Mouse (Mus musculus): Measurements from ENCODE around the gene Olfr157. TPM values are rescaled to one million over a fixed set of nuclear protein-coding genes. Genes with fewer than 3 reads are reported as not detected.
A peak's percentile ranks its signal among the peaks of the same experiment; 100 is the strongest.

The Olfr157 gene
- not detected for total RNA-seq (2022)

DNA sequence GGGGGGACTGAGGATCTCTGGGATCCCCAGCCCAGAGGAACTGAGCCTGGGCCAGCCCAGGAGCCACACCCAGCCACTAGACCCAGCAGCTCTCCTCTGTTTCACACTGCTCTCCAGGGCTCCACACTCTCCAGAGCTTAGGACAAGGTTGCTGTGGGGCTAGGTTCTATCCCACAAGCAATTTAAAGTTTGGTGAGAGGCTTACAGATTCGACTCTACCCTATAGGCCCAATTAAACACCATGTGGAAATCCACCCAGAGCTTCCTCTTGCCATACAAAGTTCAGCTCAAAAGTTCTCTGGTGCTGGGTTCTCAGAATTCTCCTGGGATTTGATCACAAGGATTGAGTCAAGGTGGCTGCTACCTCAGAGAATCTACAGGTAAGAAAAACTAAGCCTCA, at the start of gene Olfr157:
Gene Olfr157 (minus strand): TSS at position 101 of the 400 bp plus-strand sequence.
- DNase-seq (ENCODE audit: low spot score in 2 of 2): no peak

DNA sequence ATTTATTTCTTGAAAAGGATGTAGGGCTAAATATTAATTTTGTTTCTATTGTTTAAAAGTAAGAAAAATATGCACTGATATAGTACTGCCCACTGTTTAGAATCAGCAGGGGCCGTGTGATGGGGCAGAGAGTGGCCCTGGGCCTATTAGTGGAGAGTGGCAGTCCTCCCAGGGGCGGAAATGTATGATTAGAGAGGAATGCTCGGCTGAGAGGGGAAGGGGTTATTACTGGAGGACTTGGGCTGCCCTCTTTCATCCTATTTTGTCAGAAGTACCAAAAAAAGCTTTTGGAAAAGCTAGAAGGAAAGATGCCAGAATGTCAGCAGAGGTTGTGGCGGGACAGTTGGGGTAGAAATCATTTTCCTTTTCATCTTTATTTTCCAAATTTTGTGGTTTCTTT, 44.2 kb upstream of the Olfr157 start:
- DNase-seq (ENCODE audit: low spot score in 2 of 2): no peak

DNA sequence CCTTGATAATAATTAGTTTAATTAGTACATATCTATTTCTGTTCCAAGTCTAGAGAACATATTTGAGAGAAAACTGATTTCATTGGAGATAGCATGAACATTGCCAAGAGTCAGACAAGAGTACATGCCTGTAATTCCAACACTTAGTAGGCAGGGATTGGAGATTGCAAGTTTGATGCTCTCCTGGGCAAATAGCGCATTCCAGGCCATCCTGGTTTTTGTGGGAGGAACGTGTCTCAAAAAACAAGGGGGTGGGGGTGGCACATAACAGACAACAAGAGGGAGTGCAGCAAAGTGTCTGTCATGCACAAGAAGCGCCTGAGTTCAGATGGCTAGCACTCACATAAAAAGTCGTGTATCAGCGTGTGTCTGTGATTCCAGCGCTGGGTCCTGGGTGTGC, 39.6 kb upstream of the Olfr157 start:
- DNase-seq (ENCODE audit: low spot score in 2 of 2): no peak

DNA sequence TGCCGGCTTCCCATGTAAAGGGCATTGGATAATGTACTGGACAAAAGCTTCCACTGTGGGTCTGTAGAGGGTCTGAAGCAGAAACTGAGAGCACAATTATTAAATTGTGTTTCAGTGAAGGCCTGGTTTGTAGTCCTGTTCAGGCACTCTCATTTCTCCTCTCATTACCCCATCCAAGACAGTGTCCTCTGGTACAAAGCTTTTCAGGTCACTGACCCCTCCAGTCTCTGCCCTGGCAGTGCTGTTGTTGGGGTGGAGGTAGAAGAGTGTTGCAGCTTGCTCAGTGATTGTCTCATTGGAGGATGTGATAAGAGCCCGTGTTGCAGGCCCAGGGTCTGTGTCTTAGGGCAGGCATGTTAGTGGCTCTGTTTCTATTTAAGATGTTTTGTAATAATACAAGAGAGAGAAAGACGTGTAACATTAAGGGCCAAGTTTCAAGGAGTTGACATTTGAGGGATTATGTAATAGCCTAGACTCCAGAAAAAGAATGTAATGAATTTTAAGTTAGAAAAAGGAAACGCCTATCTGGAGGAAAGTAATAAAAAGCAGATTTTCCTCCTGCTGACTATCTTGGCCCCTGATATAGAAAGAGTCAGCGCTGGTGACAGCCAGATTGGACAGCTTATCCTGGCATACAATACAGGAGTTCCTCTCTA, 38.2 kb upstream of the Olfr157 start:
- no peak for DNase-seq (ENCODE audit: low spot score in 2 of 2)

DNA sequence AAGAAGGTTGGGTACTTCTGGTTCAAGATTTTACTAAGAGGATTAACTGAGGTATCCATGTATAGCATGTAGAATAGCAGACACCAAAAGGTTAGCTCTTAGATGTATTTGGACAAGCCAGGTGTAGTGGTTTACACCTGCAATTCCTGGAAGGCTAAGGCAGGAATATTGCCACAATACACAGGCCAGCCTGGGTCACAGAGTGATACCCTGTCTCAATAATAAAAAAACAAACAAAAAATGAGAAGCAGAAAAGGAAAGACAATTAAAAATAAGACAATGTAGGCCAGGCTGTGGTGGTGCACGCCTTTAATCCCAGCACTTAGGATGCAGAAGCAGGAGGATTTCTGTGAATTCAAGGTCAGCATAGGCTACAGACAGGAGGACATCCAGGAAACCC, 37.2 kb upstream of the Olfr157 start:
- DNase-seq (ENCODE audit: low spot score in 2 of 2): no peak

DNA sequence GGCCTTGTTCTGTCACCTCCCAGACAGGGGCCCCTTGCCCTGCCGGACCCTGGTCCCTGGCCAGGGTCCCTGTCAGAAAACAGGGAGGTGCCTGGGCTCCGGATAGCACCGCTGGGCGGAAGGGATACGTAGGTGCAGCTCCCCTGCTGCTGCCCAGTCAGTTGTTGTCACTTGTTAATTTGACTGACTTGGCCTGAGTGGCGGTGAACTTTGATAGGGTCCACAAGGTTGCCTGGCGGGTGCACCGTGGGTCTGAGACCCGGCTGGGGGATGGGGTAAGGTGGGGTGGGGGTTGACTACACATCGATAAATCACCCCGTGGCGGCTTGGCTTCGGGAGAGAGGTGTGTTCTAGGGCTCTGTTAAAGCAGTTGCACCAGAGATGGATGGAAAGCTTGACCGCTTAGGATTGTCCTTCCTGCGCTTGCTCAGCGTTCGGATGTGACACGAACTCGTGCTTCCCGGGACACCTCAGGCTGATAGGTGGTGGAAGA, 36.0 kb upstream of the Olfr157 start:
- DNase-seq (ENCODE audit: low spot score in 2 of 2): no peak

DNA sequence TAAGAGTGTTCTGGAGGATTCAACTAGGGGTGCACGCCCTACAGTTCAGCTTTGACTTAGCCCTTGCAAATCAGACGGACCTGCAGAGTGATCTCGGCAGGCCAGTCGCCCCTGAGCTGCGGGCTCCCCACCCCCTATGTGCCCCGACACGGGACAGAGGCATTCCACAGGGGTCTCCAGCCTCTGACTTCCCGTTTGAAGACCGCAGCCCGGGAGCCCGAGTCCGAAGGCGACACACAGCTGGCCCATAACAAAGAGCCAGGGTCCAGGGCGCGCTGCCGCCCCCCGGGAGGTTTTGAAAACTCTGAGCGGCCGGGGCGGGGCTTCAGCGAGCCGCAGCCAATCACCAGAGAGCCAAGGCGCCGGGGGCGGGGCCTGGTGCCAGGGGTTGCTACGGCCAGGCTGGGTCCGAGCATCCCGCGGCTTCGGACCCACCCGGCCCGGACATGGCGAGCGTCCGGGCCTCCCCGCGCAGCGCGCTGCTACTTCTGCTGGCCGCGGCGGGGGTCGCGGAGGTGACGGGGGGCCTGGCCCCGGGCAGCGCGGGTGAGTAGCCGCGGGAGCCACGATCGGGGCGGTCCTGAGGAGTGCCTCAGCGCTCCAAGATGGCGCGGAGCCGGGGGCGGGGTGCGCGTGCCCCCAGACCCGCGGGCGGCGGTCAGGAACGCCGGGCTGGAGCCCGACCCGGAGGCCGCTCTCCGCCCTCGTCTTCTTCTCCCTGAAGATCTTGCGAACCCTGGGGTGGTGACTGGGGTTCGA, 35.3 kb upstream of the Olfr157 start, which contains the start of gene Reck:
Gene Reck (plus strand): TSS at position 371 of the 759 bp plus-strand sequence.
- DNase-seq (ENCODE audit: low spot score in 2 of 2): peak; percentile 58 to 65

DNA sequence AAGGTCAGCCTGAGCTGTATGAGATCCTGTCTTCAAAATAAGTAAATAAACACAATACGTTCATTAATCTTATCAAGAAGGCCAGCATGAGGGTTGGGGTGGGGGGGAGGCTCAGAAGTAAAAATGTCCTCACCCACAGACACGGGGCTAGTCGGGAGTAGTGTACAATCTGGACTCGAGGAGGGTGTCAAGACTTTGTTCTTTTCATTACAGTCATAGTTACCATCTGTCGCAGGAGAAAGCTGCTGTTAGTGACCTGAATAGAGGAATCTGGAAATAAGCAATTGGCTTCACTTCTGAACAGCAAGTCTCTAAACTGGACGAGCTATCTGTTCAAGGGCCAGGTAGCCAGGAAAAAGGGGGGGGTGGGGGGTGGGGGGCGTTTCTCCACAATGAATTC, 34.5 kb upstream of the Olfr157 start:
- DNase-seq (ENCODE audit: low spot score in 2 of 2): no peak

DNA sequence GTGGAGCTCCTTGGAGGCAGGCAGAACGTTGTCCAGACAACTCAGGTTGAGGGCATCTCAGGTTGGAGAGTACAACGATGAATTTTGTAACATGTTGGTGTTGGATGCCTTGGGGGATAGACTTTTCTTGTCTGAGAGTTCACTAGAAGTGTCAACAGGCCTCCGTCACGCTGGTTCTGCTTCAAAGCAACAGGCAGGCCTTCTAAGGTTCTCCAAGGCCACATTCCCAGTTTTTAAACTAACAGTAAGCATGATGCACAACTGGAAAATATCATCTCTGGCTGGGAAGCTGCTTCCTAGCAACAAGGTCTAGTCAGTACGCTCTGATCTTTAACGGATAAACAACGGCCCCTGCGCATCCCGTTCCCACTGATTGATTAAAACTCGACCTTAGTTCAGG, 29.8 kb upstream of the Olfr157 start:
- DNase-seq (ENCODE audit: low spot score in 2 of 2): no peak

DNA sequence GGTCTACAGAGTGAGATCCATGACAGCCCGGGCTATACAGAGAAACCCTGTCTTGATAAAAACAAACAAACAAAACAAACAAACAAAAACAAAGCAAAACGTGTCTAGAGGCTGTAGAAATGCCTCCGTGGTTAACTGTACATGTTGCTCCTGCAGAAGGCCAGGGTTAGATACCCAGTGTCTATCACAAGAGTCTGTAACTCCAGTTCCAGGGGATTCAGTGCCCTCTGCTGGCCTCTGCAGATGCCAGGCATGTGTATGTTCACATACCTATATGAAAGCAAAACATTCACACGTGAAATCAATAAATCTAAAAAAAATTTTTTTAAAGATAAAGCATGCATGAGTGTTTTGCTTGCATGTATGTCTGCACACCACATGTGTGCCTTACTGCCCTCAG, 23.3 kb upstream of the Olfr157 start:
- no peak for DNase-seq (ENCODE audit: low spot score in 2 of 2)

DNA sequence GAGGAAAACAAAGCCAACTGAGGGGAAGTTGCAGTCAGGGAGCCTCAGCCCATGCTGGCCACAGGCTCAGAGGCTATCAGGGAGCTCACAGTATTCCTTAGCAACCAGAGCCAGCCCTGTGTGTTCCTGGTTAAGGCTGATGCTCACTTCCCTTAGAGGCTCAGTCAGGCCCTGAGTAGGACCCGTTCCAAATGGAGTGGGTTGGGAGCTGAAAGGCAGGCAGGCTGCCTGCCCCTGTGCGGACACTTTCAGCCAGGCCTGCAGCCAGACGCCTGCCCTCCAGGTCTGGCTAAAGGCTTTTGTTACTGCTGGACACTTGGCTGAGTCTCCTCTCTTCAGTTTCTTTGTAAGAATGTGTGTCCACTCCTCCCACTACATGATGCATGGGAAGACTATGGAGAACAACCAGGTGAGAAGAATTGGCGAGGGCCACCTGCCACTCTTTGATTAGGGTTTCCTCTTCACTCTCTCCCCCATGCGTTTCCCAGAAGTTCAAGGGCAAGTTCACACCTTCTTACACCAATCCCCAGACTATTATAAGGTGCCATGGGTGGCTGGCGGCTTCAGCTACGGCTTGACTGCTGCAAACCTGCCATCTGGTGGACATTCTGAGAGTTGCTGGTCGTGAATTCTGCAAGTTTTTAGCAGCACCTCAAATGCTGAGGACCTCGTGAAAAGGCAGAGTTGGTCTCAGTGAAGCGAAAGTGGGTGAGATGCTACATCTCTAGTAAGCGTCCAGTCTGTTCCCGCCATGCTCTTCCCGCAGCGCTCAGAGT, 20.9 kb upstream of the Olfr157 start:
- peak; percentile 15 to 18 for DNase-seq (ENCODE audit: low spot score in 2 of 2)

DNA sequence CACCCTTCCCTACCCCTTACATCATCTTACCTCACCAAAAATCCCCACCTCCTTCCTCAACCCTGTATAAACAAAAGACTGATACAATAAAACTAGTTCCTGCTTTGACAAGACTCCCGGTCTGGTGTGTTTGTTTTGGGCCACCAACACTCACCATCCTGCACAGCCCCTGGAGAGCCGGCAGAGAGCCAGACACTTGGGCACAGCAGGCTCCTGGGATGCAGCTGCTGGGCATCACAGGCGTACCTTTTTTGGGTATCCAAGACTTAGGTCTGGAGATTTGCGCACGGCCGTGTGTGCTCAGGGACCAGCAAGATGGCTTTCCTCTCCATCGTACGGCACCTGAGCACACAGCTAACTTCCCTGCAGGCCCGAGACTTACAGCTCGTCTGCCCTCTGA, 19.9 kb upstream of the Olfr157 start:
- DNase-seq (ENCODE audit: low spot score in 2 of 2): no peak

DNA sequence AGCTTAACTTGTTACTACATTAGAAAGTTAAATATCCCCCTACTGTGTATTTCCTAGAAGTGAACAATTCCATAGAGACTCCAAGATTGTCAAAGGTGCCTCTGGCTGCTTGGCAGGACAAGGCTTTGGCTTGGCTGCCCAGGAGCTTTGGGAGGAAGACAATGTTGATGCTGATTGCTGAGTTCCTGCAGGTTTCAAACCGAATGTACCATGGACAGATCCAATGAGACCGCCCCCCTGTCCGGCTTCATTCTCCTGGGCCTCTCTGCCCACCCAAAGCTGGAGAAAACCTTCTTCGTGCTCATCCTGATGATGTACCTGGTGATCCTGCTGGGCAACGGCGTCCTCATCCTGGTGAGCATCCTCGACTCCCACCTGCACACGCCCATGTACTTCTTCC, 14.1 kb upstream of the Olfr157 start:
- DNase-seq (ENCODE audit: low spot score in 2 of 2): no peak

DNA sequence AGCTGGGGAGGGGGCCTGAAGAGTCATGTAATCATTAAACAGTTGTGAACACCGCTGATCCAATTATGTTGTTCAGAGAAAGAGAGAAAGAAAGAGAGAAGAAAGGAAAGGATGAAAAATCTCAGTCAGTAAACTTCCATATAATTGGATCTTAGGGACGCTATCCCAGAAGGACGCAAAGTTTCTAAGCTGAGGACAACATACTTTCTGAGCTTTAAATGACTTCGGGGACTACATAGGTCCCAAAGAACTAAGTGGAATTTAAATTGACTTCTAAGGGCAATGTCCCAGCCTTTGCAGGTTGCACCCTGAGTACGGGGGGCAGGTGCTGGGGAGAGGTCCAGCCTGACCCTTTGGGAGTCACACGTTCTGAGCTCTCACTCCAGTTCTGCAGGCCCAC, 11.3 kb upstream of the Olfr157 start, which contains the start of gene Olfr155:
Gene Olfr155 (plus strand): TSS at position 301 of the 400 bp plus-strand sequence.
- no peak for DNase-seq (ENCODE audit: low spot score in 2 of 2)

DNA sequence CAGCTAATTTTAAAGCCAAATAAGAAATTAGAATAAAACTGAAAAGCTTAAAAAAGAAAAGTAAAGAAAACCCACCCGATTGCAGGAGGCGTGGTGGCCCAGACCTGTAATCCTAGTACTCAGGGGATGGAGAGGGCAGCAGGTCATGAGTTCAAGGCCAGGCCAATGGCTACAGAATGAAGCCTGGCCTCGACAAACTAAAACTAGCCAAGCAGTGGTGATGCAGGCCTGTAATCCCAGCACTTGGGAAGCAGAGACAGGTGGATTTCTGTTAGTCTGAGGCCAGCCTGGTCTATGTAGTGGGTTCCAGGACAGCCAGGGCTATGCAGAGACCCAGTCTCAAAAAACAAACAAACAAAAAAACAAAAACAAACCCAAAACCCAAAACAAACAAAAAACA, 1.7 kb downstream of the Olfr157 start:
- no peak for DNase-seq (ENCODE audit: low spot score in 2 of 2)

DNA sequence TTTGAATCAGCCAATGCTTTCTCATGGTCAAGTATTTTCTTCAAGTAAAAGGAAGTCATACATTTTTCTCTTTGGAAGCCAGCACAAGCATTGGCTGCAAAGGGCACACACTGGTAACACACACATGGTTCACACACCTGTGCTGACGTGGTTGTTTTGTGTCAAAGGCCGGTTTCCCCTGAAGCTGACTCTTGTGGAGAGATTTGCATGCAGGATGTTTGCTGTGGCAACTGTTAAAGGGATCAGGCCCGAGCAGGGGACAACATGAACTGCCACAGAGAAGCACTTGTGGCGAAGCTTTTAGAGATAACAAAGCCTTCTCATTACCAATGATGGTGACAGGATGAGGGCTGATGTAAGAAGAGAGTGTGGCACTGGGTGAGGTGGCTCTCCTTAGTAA, 5.3 kb downstream of the Olfr157 start:
- DNase-seq (ENCODE audit: low spot score in 2 of 2): no peak

DNA sequence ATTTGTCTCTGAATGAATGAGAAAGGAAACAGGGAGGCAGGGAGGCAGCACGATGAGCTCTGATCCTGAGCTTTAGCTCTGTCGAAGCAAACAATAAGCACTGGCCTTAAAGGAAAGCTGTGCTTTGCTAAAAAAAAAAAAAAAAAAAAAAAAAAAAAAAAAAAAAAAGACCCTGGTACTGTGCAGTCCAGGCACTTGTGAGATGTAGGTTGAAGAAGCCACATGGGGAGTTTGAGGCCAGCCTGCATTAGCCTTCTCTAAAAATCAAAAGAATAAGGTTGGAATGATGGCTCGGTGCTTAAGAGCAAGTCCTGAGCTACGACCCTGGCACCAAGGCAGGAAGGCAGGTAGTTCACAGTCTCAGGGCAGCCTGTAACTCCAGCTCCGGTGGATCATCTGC, 6.2 kb downstream of the Olfr157 start:
- no peak for DNase-seq (ENCODE audit: low spot score in 2 of 2)

DNA sequence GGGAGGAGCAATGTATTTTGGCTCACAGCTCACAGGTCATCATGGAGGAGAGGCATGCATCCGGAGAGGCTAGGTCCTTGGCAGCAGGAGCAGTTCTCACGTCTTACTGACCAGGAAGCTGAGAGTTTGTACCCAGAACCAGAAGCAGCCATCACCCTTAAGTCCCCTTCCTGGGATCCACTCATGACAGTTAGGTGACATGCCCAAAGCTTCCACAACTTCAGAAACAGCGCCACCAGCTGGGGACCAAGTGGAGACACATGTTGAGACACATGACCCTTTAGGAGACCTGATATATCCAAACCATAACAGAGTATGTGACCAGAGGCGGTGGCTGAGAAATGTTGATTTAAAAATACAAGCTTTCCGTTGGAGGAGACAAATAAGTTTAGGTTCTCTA, 8.0 kb downstream of the Olfr157 start:
- no peak for DNase-seq (ENCODE audit: low spot score in 2 of 2)

DNA sequence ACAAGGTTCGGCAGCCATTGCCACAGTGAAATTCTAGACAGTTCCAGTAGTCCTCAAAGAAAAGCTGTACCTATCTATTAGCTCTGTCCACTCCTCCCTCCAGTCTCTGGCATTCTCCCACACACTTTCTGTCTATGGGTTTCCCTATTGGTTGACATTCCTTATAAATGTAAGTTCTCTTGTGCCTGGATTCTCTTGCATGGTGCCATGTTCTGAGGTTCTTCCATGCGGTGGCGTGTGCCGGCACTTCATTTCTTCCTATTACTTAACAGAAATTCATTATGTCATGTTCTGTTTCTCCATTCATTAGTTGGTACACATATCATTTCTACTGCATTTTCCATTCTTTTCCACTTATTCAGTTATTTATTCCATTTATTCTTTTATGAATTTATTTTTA, 11.2 kb downstream of the Olfr157 start:
- no peak for DNase-seq (ENCODE audit: low spot score in 2 of 2)

DNA sequence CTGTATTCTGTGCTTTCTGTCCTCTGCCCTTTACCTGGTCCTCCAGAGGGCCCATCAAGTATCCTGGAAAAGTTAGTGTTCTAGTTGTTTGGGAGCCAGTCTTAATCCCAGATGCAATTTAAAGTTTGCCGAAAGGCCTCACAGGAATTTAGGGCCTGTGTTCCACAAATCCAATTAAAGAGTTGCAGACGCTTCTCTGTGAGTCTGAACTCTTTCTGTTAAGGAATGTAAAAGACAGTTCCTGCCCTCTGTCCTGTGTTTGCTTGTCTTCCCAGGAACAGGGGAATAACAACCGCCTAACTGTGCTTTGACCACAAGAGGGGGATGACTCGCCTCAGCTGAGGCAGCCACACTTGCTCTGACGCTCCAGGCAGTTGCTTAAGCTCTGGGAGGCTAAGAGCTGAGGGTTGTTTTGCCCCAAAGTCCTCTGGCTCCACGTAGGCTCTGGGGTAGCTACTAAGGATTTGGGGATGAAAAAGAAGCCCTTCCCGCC, 16.1 kb downstream of the Olfr157 start, which contains the start of gene Olfr156:
Gene Olfr156 (minus strand): TSS at position 51 of the 493 bp plus-strand sequence.
- no peak for DNase-seq (ENCODE audit: low spot score in 2 of 2)

DNA sequence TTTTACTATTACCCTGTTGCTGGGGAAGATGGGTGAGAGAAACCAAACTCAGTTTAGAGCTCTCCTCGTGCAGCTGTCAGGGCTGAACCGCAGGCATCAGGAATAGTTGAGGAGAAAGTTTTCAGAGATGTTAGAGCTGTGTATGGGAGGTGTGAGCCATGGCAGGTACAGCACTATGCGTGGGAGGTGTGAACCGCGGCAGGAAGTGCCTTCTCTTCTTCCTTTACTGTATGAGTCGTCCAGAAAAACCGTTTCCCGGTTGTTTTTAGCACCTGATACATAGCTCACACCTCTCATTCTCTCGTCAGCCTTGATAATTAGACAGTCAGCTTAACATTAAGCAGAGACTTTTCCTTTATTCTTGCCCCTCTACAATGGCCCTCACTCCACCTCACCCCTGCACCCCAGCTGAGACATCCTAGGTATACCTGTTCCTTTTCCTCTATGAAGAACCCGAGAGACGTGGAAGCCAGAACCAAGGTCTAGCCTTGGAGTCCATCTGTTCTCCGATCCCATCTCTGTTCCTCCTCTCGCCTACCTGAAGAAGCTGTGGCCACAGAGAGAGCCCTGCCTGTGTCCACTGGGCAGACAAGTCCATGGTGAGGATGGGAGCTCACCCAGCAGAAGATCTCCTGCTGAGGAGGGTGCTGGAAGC, 17.0 kb downstream of the Olfr157 start:
- DNase-seq (ENCODE audit: low spot score in 2 of 2): no peak

Measured in gastrocnemius, adult 8-10 months (tissue).